Mouse (Mus musculus) spleen, postnatal 4 days (tissue): ENCODE measurements at regions not wholly inside any gene's neighbourhood (a gene's known extent, or its start where the extent isn't known, plus 50 kb on each side); places are given as distances from the start of the nearest gene placed in this dataset.

Experiments
- DNase-seq, 2 experiments: peaks; one replicate each; pipeline ENCODE4 v3.0.0; 2022; ENCODE audit warnings: low spot score in 2 of 2

GRCm38 (mm10) chr2:147814231-147814630 is 232.5 kb downstream of the Foxa2 start:
- no peak for DNase-seq

DNA sequence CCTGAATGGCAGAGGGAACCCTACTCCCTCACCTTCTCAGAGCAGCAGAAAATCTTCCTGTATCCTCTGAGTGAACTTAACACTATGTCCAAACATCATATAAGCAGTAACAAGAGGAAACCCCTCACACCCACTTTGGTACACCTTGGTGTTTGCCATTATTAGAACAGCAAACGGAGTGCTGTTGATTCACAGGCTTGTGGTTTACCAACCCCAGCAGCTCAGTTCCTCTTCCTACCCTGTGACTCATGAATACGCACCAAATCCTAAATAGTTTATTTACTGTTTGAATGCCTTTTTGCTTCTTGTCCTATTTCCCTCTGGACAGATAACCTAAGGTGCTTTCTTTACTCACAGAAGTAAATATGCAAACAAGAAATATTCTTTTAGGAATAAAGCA is 233.3 kb downstream of the Foxa2 start:
- no peak for DNase-seq

DNA sequence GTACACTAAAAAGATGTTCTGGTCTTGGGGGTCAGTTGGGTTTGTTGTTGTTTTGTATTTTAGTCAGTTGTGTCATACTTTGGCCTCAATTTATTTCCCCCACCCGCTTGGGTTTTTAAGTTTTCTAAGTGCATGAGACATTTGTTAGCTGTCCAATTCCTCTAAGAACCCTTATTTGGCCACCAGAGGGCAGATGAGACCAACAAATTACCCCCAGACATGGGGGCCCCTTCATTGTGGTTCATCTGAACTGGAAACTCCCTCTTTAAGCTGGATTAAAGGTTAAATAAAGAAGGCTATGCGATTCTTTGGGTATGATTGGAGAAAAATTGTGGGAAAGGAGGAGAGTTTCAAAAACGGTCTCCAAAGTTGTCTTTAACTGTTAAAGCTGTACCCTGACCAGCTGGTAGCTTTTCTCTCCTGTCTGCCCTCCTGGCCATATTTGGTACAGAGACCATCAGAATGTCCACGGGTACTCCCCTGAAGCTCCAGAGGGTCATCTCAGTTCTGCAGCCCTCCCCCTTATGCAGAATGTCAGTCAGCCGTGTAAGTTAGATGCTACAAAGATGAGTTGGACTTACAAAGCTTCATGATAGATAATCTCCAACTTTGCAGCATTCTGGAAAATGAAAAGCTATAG is 238.6 kb downstream of the Foxa2 start:
- no peak for DNase-seq

DNA sequence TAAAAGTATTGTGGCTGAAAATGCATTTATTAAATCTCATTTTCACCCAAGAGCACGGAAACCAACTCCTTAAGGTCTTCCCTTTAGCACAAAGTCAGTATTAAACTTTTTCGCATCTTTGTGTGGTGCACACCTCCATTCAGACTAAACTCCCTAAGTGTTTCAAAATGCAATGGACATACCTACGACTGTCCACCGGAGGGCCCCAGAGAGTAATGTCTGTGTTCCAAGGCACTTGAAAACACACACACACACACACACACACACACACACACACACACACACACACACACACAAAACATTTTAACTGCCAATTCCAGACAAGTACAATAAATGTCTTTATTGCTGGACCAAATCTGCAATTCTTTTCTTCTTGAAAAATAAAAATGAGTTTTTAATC is 243.7 kb downstream of the Foxa2 start:
- no peak for DNase-seq

- no peak for DNase-seq
Observed at GRCm38 (mm10) chr2:147791434-147791833, 255.3 kb downstream of the Foxa2 start.

DNA sequence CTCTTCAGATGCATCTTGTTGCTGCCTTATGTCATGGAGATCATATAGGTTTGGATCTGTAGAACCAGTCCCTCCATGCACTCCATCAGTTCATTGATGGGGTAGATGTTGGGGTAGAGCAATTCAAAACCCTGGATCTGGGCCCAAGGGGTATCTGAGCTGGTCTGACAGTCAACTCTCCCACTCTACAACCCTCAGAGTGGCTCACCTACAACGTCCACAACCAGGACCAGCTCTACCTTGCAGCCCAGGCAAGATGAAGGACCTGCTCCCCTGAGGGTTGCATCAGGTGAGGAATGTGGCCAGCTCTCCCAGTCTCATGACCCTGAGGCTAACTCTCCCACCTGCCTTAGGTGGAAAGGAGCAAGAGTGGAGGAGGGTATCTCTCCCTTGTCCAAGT is 256.9 kb downstream of the Foxa2 start:
- DNase-seq = no peak

- DNase-seq = no peak
Observed at GRCm38 (mm10) chr2:147789268-147789667, 257.5 kb downstream of the Foxa2 start.

DNA sequence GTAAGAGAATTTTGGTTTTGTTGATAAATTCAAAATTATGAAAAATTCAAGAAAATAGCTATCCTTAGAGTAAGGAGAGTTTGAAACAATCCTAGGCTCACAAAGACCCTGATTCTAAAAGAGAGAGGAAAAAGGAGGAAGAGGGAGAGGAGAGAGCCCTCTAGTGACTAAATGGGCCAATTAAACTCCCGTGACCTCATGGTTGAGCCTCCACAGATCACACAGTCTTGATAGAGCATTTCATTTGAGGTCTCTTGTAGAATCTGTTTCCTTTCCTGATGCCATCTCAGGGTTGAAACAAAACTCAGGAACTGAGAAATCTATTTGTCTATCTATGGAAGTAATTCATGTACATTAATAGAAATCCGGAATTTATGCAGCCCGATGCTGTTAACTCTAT is 258.8 kb downstream of the Foxa2 start:
- DNase-seq = no peak

GRCm38 (mm10) chr2:147782496-147782895 is 264.3 kb downstream of the Foxa2 start:
- no peak for DNase-seq

GRCm38 (mm10) chr2:147776316-147776715 is 270.5 kb downstream of the Foxa2 start:
- DNase-seq = no peak

DNA sequence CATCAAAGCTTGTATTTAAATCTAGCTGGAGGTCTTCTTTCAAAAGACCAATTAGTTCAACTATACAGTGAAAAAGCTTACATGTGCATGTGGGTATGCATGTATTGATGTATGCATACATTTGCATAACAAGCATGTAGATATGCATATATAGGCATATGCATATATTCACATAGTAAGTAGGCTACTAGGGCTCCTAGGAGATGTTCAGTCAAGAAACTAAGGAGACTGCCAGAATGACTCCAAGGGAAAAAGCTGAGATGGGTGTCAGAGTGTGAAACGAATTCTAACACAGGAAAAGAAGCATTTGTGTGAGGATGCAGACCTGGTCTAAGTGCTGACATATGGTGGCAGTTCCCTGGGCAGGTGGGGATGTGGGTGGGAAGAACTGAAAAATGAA is 274.2 kb downstream of the Foxa2 start:
- no peak for DNase-seq

GRCm38 (mm10) chr2:147753089-147753488 is 293.7 kb downstream of the Foxa2 start:
- DNase-seq = no peak

DNA sequence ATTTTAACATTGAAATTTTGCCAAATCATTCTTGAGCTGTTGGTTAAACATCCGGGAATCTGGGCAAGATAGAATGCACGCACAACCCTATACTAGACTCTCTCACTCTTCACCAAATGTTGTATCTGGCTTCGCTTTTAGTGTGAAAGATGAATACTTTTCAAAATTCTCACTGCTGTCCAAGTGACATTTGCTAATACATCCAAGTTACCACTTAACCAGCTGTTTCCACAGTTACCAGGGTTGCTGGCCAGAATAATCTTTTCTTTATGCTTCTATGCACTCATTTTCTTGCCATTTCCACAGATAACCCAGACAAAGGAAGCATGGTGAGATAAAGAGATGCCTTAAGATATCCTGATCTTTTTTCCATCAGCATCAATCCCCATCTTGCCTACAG is 294.9 kb downstream of the Foxa2 start:
- no peak for DNase-seq

GRCm38 (mm10) chr2:147748006-147748405 is 298.8 kb downstream of the Foxa2 start:
- DNase-seq = no peak

DNA sequence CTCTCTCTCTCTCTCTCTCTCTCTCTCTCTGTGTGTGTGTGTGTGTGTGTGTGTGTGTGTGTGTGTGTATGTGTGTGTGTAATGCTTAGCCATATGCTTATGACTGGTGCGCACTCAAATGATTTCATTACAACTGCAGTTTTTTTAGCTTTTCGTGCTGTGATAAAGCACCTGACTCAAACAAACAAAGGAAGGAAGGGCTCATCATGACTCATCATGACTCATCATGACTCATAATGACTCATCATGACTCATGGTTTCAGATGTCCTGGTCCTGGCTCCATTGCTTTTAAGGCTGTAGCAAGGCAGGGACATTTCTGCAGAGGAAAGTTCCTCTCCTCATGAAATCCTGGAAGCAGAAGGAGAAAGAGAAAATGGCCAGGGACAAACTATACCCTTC is 302.9 kb downstream of the Foxa2 start:
- DNase-seq = no peak

DNA sequence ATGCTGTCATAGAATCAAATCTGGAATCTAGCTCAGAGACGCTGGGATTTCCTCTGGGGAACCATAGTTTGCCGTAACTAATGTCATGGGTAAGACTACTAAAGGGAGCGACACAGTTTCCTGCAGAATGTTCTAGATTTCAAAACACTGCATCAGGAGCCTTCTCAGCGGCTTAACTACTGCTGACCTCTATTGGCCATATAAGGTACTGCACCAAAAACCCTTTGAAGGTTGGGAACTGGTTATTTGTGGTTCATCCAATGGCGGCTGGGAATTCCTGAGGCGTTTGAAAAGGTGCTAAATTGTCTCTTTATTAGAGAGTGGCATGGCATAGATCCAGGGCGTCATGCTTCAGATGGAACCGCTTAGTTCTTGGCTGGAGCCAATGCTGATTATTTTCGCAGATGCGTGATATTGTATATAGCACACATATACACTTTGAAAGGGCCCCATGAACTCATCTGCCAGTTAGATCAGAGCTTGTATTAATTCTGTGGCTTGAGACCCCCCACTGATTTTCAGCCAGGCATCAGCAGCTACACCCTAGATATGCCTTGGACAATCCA is 308.4 kb downstream of the Foxa2 start:
- no peak for DNase-seq

GRCm38 (mm10) chr2:147727396-147727795 is 319.4 kb downstream of the Foxa2 start:
- DNase-seq = no peak

GRCm38 (mm10) chr2:147718936-147719335 is 327.8 kb downstream of the Foxa2 start:
- DNase-seq = no peak

DNA sequence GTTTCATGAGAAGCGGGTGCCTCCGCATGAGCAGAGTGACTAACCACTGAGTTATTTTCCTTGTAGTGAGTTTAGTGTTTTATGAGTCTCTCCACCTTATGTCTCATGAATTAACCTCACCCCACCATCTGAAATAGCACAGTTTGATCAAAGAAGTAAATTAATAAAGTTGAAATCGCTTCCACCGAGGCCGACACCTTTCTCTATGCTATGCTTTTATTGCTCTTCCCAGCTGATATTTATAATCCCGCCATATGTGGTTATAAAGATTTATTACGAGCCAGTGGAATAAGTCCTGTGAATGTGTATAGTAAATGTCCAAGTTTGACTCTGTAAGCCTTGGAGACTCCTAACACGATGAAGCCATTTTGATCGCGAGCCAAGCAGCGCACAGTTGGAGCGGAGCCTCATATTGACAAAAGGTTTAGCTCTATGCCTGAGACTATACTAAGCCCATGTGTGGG is 329.3 kb downstream of the Foxa2 start:
- no peak for DNase-seq

GRCm38 (mm10) chr2:147715791-147716190 is 331.0 kb downstream of the Foxa2 start:
- DNase-seq = no peak

DNA sequence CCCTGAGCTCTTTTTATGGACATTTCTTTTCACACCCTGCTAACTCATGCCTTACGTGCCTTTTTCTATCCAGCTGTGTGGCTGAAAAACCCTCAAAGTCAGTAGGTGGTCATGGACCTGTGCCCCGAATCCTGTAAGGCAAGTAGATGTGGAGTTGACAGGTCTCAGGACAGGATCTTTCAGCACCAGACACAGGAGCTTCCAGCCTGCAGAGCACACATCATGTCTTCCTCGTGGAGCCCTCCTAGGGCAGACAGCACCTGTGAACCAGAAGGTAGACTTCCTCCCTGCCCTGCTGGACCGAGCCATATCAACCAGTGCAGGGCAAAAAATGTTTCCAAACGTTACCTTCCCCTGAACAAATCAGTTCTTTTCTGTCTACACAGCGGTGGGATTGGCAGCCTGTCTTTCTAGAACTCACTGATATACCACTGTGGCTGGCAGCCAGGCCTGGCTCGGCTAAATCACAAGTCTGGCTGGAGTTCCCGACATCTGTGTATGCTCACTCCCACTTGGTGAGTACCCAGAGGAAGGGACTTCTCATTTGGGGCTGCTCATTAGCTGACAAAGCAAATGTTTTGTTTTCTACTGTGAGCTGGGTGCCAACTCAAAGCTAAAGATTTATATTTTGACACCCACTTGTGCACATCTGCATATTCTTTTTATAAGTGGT is 336.0 kb downstream of the Foxa2 start:
- no peak for DNase-seq

DNA sequence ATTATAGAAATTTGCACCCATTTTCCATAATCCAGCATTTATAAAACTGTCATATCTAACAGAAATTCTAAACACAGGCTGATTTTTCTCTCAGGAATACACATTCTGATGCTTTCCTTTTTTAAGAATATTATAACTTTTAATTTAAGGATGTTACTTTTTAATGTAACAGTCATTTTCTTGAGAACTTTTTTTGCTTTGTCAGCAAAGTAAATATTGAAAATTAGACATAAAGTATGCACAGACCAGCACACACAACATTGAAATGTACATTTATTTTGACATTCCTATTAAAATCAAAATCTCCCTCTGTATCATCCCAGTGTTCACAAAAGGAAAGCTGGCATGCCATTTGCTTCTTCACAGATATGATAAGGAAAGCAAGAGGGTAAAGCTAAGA is 337.0 kb downstream of the Foxa2 start:
- DNase-seq = no peak

- DNase-seq = no peak
Observed at GRCm38 (mm10) chr2:147707156-147707555, 339.6 kb downstream of the Foxa2 start.
